ENCODE assay signal across 15 mouse cellular contexts in the genomic region with DNA sequence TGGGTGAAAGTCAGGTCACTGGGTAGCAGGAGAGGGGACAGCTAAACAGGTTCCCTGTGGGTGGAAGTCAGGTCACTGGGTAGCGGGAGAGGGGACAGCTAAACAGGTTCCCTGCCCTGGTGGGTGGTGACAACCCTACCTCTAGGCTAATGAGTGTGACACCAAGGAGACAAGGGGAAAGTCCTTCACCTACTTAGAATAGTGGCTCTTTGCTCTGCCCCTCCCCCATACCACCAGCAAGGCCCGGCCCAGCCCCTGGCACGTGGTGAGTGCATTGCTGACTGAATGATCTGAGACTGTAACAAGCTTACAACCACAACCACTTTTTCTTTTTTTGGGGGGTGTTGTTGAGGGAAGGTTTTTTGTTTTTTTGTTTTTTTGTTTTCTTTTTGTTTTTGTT. TPM values are rescaled to one million over a fixed set of nuclear protein-coding genes. Genes with fewer than 3 reads are reported as not detected.
A peak's percentile ranks its signal among the peaks of the same experiment; 100 is the strongest.
DNase-seq lines count a peak whose midpoint lies in the region; ATAC-seq and TF ChIP-seq lines count a peak whose summit lies in the region.
"Had no signal": no experiment of that assay in that cellular context is flagged by ENCODE, and none has a peak within 500 bp of the region (broad histone marks: within the 10 kb centered on the region; RNA-seq: fewer than 3 reads in every experiment).

No protein-coding gene starts in this region.

- TF ChIP-seq CTCF in kidney, postnatal 0 days (IDR thresholded peaks at IDR 0.05; ENCODE audit: low read depth), result no peak
- TF ChIP-seq CTCF in G1E (IDR thresholded peaks at IDR 0.05; ENCODE audit: low read depth, low read length), result no peak
- TF ChIP-seq CTCF in forebrain, postnatal 0 days (IDR thresholded peaks at IDR 0.05; ENCODE audit: low read depth), result no peak

- 44% methylated on average over 3 of the region's 3 CpGs for WGBS in kidney, postnatal 0 days
- WGBS in liver, embryonic 12.5 days (ENCODE audit: insufficient replicate concordance), result 36% methylated on average over 3 of the region's 3 CpGs
- WGBS in forebrain, embryonic 16.5 days, result 51% methylated on average over 3 of the region's 3 CpGs
- WGBS in forebrain, postnatal 0 days, result 32% methylated on average over 3 of the region's 3 CpGs

- no peak overlapping the region for H3K9ac ChIP-seq in kidney, postnatal 0 days (ENCODE audit: low read depth, low read length)
- peak overlapping the region; percentile 72 for H3K9ac ChIP-seq in liver, embryonic 12.5 days
- H3K9ac ChIP-seq in forebrain, embryonic 16.5 days (replicated peaks; ENCODE audit: low read depth, low read length), result no peak overlapping the region
- H3K9ac ChIP-seq in forebrain, postnatal 0 days, result no peak overlapping the region

- H3K4me1 ChIP-seq in kidney, postnatal 0 days (replicated peaks; ENCODE audit: insufficient read depth, low read length), result no peaks in the 10 kb centered on the region
- peaks cover 23% of the 10 kb centered on the region for H3K4me1 ChIP-seq in G1E (ENCODE audit: insufficient read depth, low read depth, low read length)
- peaks cover 62% of the 10 kb centered on the region for H3K4me1 ChIP-seq in erythroblast, embryonic 14.5 days (ENCODE audit: control insufficient read depth)
- H3K4me1 ChIP-seq in liver, embryonic 12.5 days, result peaks cover 41% of the 10 kb centered on the region
- no peaks in the 10 kb centered on the region for H3K4me1 ChIP-seq in forebrain, embryonic 16.5 days (replicated peaks; ENCODE audit: control insufficient read depth, insufficient read depth, low read length)
- no peaks in the 10 kb centered on the region for H3K4me1 ChIP-seq in forebrain, postnatal 0 days (ENCODE audit: insufficient read depth)

- DNase-seq in kidney, postnatal 0 days (ENCODE audit: low spot score), result no peak
- DNase-seq in kidney, adult 18-20 months, result no peak
- peak; percentile 18 for DNase-seq in G1E (ENCODE audit: low spot score)
- DNase-seq in urinary bladder, postnatal 10 days (ENCODE audit: low spot score), result no peak
- DNase-seq in forebrain, postnatal 0 days, result no peak
- DNase-seq: cerebellum, adult 8-10 months; right cerebral cortex, postnatal 4 days had no signal

- H3K27me3 ChIP-seq in kidney, postnatal 0 days (ENCODE audit: insufficient read depth, low read length), result no peaks in the 10 kb centered on the region
- peaks cover 16% of the 10 kb centered on the region for H3K27me3 ChIP-seq in G1E (ENCODE audit: insufficient read depth, low read length)
- H3K27me3 ChIP-seq in erythroblast, embryonic 14.5 days (ENCODE audit: control insufficient read depth), result peaks cover 20% of the 10 kb centered on the region
- peaks cover 14% of the 10 kb centered on the region for H3K27me3 ChIP-seq in liver, embryonic 12.5 days (replicated peaks)
- no peaks in the 10 kb centered on the region for H3K27me3 ChIP-seq in forebrain, embryonic 16.5 days (replicated peaks; ENCODE audit: control insufficient read depth, insufficient read depth, low read length)
- H3K27me3 ChIP-seq in forebrain, postnatal 0 days (ENCODE audit: insufficient read depth, low read length), result no peaks in the 10 kb centered on the region

- no peak overlapping the region for H3K4me2 ChIP-seq in kidney, postnatal 0 days (ENCODE audit: low read length)
- peak overlapping the region; percentile 70 for H3K4me2 ChIP-seq in liver, embryonic 12.5 days
- no peak overlapping the region for H3K4me2 ChIP-seq in forebrain, embryonic 16.5 days (ENCODE audit: low read length)
- H3K4me2 ChIP-seq in forebrain, postnatal 0 days (ENCODE audit: low read depth), result no peak overlapping the region

- H3K9me3 ChIP-seq in kidney, postnatal 0 days (replicated peaks; ENCODE audit: low read length), result no peaks in the 10 kb centered on the region
- no peaks in the 10 kb centered on the region for H3K9me3 ChIP-seq in G1E (replicated peaks)
- H3K9me3 ChIP-seq in erythroblast, embryonic 14.5 days (ENCODE audit: control insufficient read depth, low read length), result no peaks in the 10 kb centered on the region
- no peaks in the 10 kb centered on the region for H3K9me3 ChIP-seq in liver, embryonic 12.5 days (replicated peaks)
- H3K9me3 ChIP-seq in forebrain, embryonic 16.5 days (ENCODE audit: control insufficient read depth, low read length), result no peaks in the 10 kb centered on the region
- H3K9me3 ChIP-seq in forebrain, postnatal 0 days (ENCODE audit: low read length), result no peaks in the 10 kb centered on the region

- H3K27ac ChIP-seq in kidney, postnatal 0 days, result no peak overlapping the region
- H3K27ac ChIP-seq in liver, embryonic 12.5 days, result peak overlapping the region; percentile 90
- no peak overlapping the region for H3K27ac ChIP-seq in forebrain, embryonic 16.5 days (ENCODE audit: low read length)
- H3K27ac ChIP-seq in forebrain, postnatal 0 days (ENCODE audit: low read depth, low read length), result no peak overlapping the region

- H3K36me3 ChIP-seq in kidney, postnatal 0 days (ENCODE audit: insufficient read depth, low read length), result no peaks in the 10 kb centered on the region
- no peaks in the 10 kb centered on the region for H3K36me3 ChIP-seq in G1E (replicated peaks)
- peaks cover 7% of the 10 kb centered on the region; the same call in 1 of the 2 replicates for H3K36me3 ChIP-seq in erythroblast, embryonic 14.5 days (ENCODE audit: control insufficient read depth)
- no peaks in the 10 kb centered on the region for H3K36me3 ChIP-seq in liver, embryonic 12.5 days
- H3K36me3 ChIP-seq in forebrain, embryonic 16.5 days (ENCODE audit: control insufficient read depth, insufficient read depth), result peaks cover 21% of the 10 kb centered on the region
- peaks cover 44% of the 10 kb centered on the region for H3K36me3 ChIP-seq in forebrain, postnatal 0 days (ENCODE audit: insufficient read depth)

- peak; percentile 60; the same call in 1 of the 2 replicates for ATAC-seq in kidney, postnatal 0 days (replicated peaks; ENCODE audit: low FRiP score, low read depth)
- no peak for ATAC-seq in G1E (ENCODE audit: extremely low read depth, insufficient number of reproducible peaks, low FRiP score, poor library complexity, severe bottlenecking)
- no peak for ATAC-seq in liver, embryonic 12.5 days
- no peak for ATAC-seq in forebrain, embryonic 16.5 days
- ATAC-seq in forebrain, postnatal 0 days, result no peak
- ATAC-seq: inflammation-experienced regulatory T-cells, adult 6 months; midbrain, embryonic 16.5 days had no signal

- no peak overlapping the region for H3K4me3 ChIP-seq in kidney, postnatal 0 days (replicated peaks; ENCODE audit: low read depth, low read length)
- H3K4me3 ChIP-seq in G1E (ENCODE audit: low read depth, low read length), result no peak overlapping the region; the same call in 1 of the 2 replicates
- peak overlapping the region; percentile 66 for H3K4me3 ChIP-seq in erythroblast, embryonic 14.5 days (replicated peaks)
- H3K4me3 ChIP-seq in liver, embryonic 12.5 days, result peak overlapping the region; percentile 51
- H3K4me3 ChIP-seq in forebrain, embryonic 16.5 days (replicated peaks; ENCODE audit: low read length), result no peak overlapping the region
- no peak overlapping the region for H3K4me3 ChIP-seq in forebrain, postnatal 0 days (ENCODE audit: low read depth, low read length)

RNA-seq across cellular contexts. Expression of gene Serinc2, which starts 27.2 kb away (rescaled TPM):
- 52.6 and 58.0 TPM in 2 replicates for polyA plus RNA-seq in kidney, postnatal 0 days (2015; fragmentation: Nextera tagmentation; extraction: Ambion mirVana)
- total RNA-seq in G1E (2014; fragmentation: Nextera tagmentation), result not detected in 2 replicates
- not detected in 2 replicates for total RNA-seq in G1E (2017)
- polyA plus RNA-seq in G1E (2012), result not detected in 2 replicates
- polyA plus RNA-seq in erythroblast, embryonic 14.5 days (2012), result not detected in 2 replicates
- 1.7 and 3.1 TPM in 2 replicates for polyA plus RNA-seq in liver, embryonic 12.5 days (2016; fragmentation: Nextera tagmentation; extraction: Ambion mirVana)
- polyA plus RNA-seq in forebrain, embryonic 16.5 days (2015; fragmentation: Nextera tagmentation; extraction: Ambion mirVana), result 80.2 and 80.9 TPM in 2 replicates
- total RNA-seq in forebrain, postnatal 0 days (2014; rRNA removed), result 12.7 and 14.0 TPM in 2 replicates
- 22.5 and 24.2 TPM in 2 replicates for polyA plus RNA-seq in forebrain, postnatal 0 days (2015; fragmentation: Nextera tagmentation; extraction: Ambion mirVana)

RNA-seq across cellular contexts. Expression of gene Gm853, which starts 29.6 kb away (rescaled TPM):
- polyA plus RNA-seq in kidney, postnatal 0 days (2015; fragmentation: Nextera tagmentation; extraction: Ambion mirVana), result 14.3 and 15.9 TPM in 2 replicates
- total RNA-seq in G1E (2014; fragmentation: Nextera tagmentation), result not detected in 2 replicates
- total RNA-seq in G1E (2017), result 0.05 TPM in 1 of 2 replicates, not detected in the other
- polyA plus RNA-seq in G1E (2012), result not detected in 2 replicates
- not detected in 2 replicates for polyA plus RNA-seq in erythroblast, embryonic 14.5 days (2012)
- polyA plus RNA-seq in liver, embryonic 12.5 days (2016; fragmentation: Nextera tagmentation; extraction: Ambion mirVana), result not detected in 2 replicates
- polyA plus RNA-seq in forebrain, embryonic 16.5 days (2015; fragmentation: Nextera tagmentation; extraction: Ambion mirVana), result 0.09 and 0.20 TPM in 2 replicates
- 0.08 TPM in 1 of 2 replicates, not detected in the other for total RNA-seq in forebrain, postnatal 0 days (2014; rRNA removed)
- polyA plus RNA-seq in forebrain, postnatal 0 days (2015; fragmentation: Nextera tagmentation; extraction: Ambion mirVana), result 0.08 and 0.28 TPM in 2 replicates
- total RNA-seq: adrenal gland, postnatal 36 days had no signal
- polyA plus RNA-seq: heart, postnatal 0 days; inflammation-experienced regulatory T-cells, adult 6 months; lung, embryonic 16.5 days; midbrain, embryonic 16.5 days had no signal

RNA-seq across cellular contexts. Expression of gene Fabp3, which starts 56.6 kb away (rescaled TPM):
- 542 and 545 TPM in 2 replicates for polyA plus RNA-seq in kidney, postnatal 0 days (2015; fragmentation: Nextera tagmentation; extraction: Ambion mirVana)
- total RNA-seq in G1E (2014; fragmentation: Nextera tagmentation) (not detected in 2 replicates), G1E (2017) (not detected in 2 replicates)
- polyA plus RNA-seq in G1E (2012), result not detected in 2 replicates
- not detected in 2 replicates for polyA plus RNA-seq in erythroblast, embryonic 14.5 days (2012)
- 1.3 and 1.5 TPM in 2 replicates for polyA plus RNA-seq in liver, embryonic 12.5 days (2016; fragmentation: Nextera tagmentation; extraction: Ambion mirVana)
- polyA plus RNA-seq in forebrain, embryonic 16.5 days (2015; fragmentation: Nextera tagmentation; extraction: Ambion mirVana), result 106 and 143 TPM in 2 replicates
- total RNA-seq in forebrain, postnatal 0 days (2014; rRNA removed), result 129 and 201 TPM in 2 replicates
- 318 and 358 TPM in 2 replicates for polyA plus RNA-seq in forebrain, postnatal 0 days (2015; fragmentation: Nextera tagmentation; extraction: Ambion mirVana)

RNA-seq across cellular contexts. Expression of gene Gm10570, which starts 56.7 kb away (rescaled TPM):
- 0.69 and 1.2 TPM in 2 replicates for polyA plus RNA-seq in kidney, postnatal 0 days (2015; fragmentation: Nextera tagmentation; extraction: Ambion mirVana)
- total RNA-seq in G1E (2014; fragmentation: Nextera tagmentation) (not detected in 2 replicates), G1E (2017) (not detected in 2 replicates)
- polyA plus RNA-seq in G1E (2012), result not detected in 2 replicates
- polyA plus RNA-seq in erythroblast, embryonic 14.5 days (2012), result not detected in 2 replicates
- polyA plus RNA-seq in liver, embryonic 12.5 days (2016; fragmentation: Nextera tagmentation; extraction: Ambion mirVana), result not detected in 2 replicates
- polyA plus RNA-seq in forebrain, embryonic 16.5 days (2015; fragmentation: Nextera tagmentation; extraction: Ambion mirVana), result 0.92 and 1.3 TPM in 2 replicates
- 1.1 and 1.8 TPM in 2 replicates for total RNA-seq in forebrain, postnatal 0 days (2014; rRNA removed)
- 1.0 and 1.2 TPM in 2 replicates for polyA plus RNA-seq in forebrain, postnatal 0 days (2015; fragmentation: Nextera tagmentation; extraction: Ambion mirVana)
- total RNA-seq: adrenal gland, postnatal 36 days had no signal
- polyA plus RNA-seq: inflammation-experienced regulatory T-cells, adult 6 months; lung, embryonic 16.5 days had no signal

Comparison
In these comparisons a context has a peak if more than half of its experiments do, and no peak if none do; other contexts are left out.
1. H3K4me3 ChIP-seq: peak in erythroblast, embryonic 14.5 days (single experiment) and liver, embryonic 12.5 days (single experiment); none in kidney, postnatal 0 days (single experiment), G1E (single experiment), forebrain, embryonic 16.5 days (single experiment) and forebrain, postnatal 0 days (single experiment).
2. RNA of gene Gm853, which starts 29.6 kb away (polyA plus RNA-seq): 14.3 to 15.9 TPM in kidney, postnatal 0 days; 0.09 to 0.20 TPM in forebrain, embryonic 16.5 days, 0.08 to 0.28 TPM in forebrain, postnatal 0 days, not detected in G1E, not detected in erythroblast, embryonic 14.5 days and not detected in liver, embryonic 12.5 days; every median in the first group is over 10 times any median in the second.
3. RNA of gene Fabp3, which starts 56.6 kb away (polyA plus RNA-seq): 542 to 545 TPM in kidney, postnatal 0 days, 318 to 358 TPM in forebrain, postnatal 0 days and 106 to 143 TPM in forebrain, embryonic 16.5 days; 1.3 to 1.5 TPM in liver, embryonic 12.5 days, not detected in G1E and not detected in erythroblast, embryonic 14.5 days; every median in the first group is over 10 times any median in the second.